Mouse (Mus musculus) forebrain, postnatal 0 days (tissue): ENCODE data around the gene Gm20425. TPM values are rescaled to one million over a fixed set of nuclear protein-coding genes. Genes with fewer than 3 reads are reported as not detected.

Experiments used
- ATAC-seq: fragments of 200-750 bp; cut with Nextera tagmentation; 2 replicates; pipeline ENCODE4 v1.8.0; 2017; ENCODE audit warnings: mild to moderate bottlenecking, moderate library complexity
- DNase-seq: peaks from one replicate; pipeline ENCODE4 v3.0.0-alpha.2; 2015
- H3K27ac ChIP-seq: fragments of 300-500 bp; sonication (generic); 2 replicates; pipeline ENCODE4 v1.5.1; 2014; ENCODE audit warnings: low read depth, mild to moderate bottlenecking, antibody characterized with exemption, low read length, moderate library complexity, mixed read lengths
- H3K27me3 ChIP-seq: fragments of 300-500 bp; sonication (generic); 2 replicates; pipeline ENCODE4 v1.6.1; 2014; ENCODE audit warnings: mild to moderate bottlenecking, low read length, mixed read lengths; ENCODE audit not compliant: insufficient read depth
- H3K36me3 ChIP-seq: fragments of 300-500 bp; sonication (generic); 2 replicates; pipeline ENCODE4 v1.6.1; 2014; ENCODE audit warnings: mild to moderate bottlenecking, moderate library complexity; ENCODE audit not compliant: insufficient read depth
- H3K4me1 ChIP-seq: fragments of 300-500 bp; sonication (generic); 2 replicates; pipeline ENCODE4 v1.6.1; 2014; ENCODE audit warnings: antibody characterized with exemption; ENCODE audit not compliant: insufficient read depth
- H3K4me2 ChIP-seq: fragments of 300-500 bp; sonication (generic); 2 replicates; pipeline ENCODE4 v1.6.1; 2014; ENCODE audit warnings: low read depth, mild to moderate bottlenecking, moderate library complexity
- H3K4me3 ChIP-seq: fragments of 300-500 bp; sonication (generic); 2 replicates; pipeline ENCODE4 v1.5.1; 2014; ENCODE audit warnings: low read depth, low read length, mixed read lengths
- H3K9ac ChIP-seq: fragments of 300-500 bp; sonication (generic); 2 replicates; pipeline ENCODE4 v1.6.1; 2014; ENCODE audit warnings: mild to moderate bottlenecking
- H3K9me3 ChIP-seq: fragments of 300-500 bp; sonication (generic); 2 replicates; pipeline ENCODE4 v1.6.1; 2016; ENCODE audit warnings: low read length
- CTCF ChIP-seq: sonication (generic); IDR thresholded peaks from 2 replicates; pipeline ENCODE4 v1.5.1; 2016; ENCODE audit warnings: antibody characterized with exemption, control low read depth, low read depth
- WGBS: fragments of 180-500 bp; shearing (Covaris S2); extraction: QIAGEN DNeasy Blood & Tissue Kit; methylation state at CpG from one replicate; pipeline ENCODE4 v1.1.7; 2014; 5-methylcytosine and 5-hydroxymethylcytosine counted together
- polyA plus RNA-seq: library from polyadenylated mRNA; unstranded; fragments of >200 nt; fragmentation: Nextera tagmentation; extraction: Ambion mirVana; gene quantifications from 2 replicates; pipeline ENCODE4 v1.2.1, GENCODE M21; 2015
- total RNA-seq: library from RNA; depleted of rRNA; stranded (reverse); fragments of >200 nt; gene quantifications from 2 replicates; pipeline ENCODE4 v1.2.3, GENCODE M21; 2014

Gene Gm20425
- total and polyA plus RNA-seq, 2 experiments from 2014 or later = 3.7 TPM; not detected in 1

GRCm38 (mm10) chr9:103201561-103202260, 28.4 kb downstream of the Gm20425 start, which contains the start of gene Srprb:
TSS of gene Srprb (minus strand) at chr9:103202137.
- H3K27ac ChIP-seq = peak within 1 kb of the TSS; percentile 31; the same call in 1 of the 2 replicates
- peak within 1 kb of the TSS; percentile 48 for H3K4me2 ChIP-seq
- WGBS = under 1% methylated on average over 45 of the region's 45 CpGs
- peak within 1 kb of the TSS; percentile 60 for H3K4me3 ChIP-seq
- H3K9me3 ChIP-seq = no peaks in the 10 kb centered on the region
- peak; percentile 94 for DNase-seq
- H3K9ac ChIP-seq = peak within 1 kb of the TSS; percentile 51
- no peak for TF ChIP-seq CTCF
- peaks cover 17% of the 10 kb centered on the region for H3K36me3 ChIP-seq
- H3K27me3 ChIP-seq = no peaks in the 10 kb centered on the region
- peaks cover 5% of the 10 kb centered on the region; the same call in 1 of the 2 replicates for H3K4me1 ChIP-seq
- ATAC-seq = peak; percentile 100

GRCm38 (mm10) chr9:103188416-103188815, 41.7 kb downstream of the Gm20425 start:
- H3K4me3 ChIP-seq = no peak overlapping the region

GRCm38 (mm10) chr9:103186747-103187146, 43.4 kb downstream of the Gm20425 start:
- ATAC-seq (no peak), DNase-seq (no peak)
- Histone ChIP-seq H3K4me2 (no peak overlapping the region), H3K27ac (no peak overlapping the region), H3K27me3 (no peaks in the 10 kb centered on the region), H3K9ac (no peak overlapping the region), H3K4me1 (no peaks in the 10 kb centered on the region), H3K9me3 (no peaks in the 10 kb centered on the region), H3K36me3 (peaks cover 49% of the 10 kb centered on the region), H3K4me3 (no peak overlapping the region)
- WGBS = 56% methylated on average over 9 of the region's 9 CpGs
- TF ChIP-seq CTCF = no peak

More at GRCm38 (mm10) chr9:103188416-103188815, 41.7 kb downstream of the Gm20425 start:
- H3K9ac ChIP-seq = no peak overlapping the region
- DNase-seq = no peak
- WGBS = 86% methylated on average over 4 of the region's 4 CpGs
- no peak for TF ChIP-seq CTCF
- H3K36me3 ChIP-seq = peaks cover 56% of the 10 kb centered on the region
- no peaks in the 10 kb centered on the region for H3K27me3 ChIP-seq
- H3K27ac ChIP-seq = no peak overlapping the region
- no peaks in the 10 kb centered on the region for H3K4me1 ChIP-seq
- no peaks in the 10 kb centered on the region for H3K9me3 ChIP-seq
- no peak for ATAC-seq
- H3K4me2 ChIP-seq = no peak overlapping the region

GRCm38 (mm10) chr9:103185946-103186345, 44.2 kb downstream of the Gm20425 start:
- 83% methylated on average over 8 of the region's 8 CpGs for WGBS
- H3K9ac ChIP-seq = no peak overlapping the region
- no peak for TF ChIP-seq CTCF
- H3K9me3 ChIP-seq = no peaks in the 10 kb centered on the region
- no peak overlapping the region for H3K4me3 ChIP-seq
- 0 out of 2 replicates have a peak, but pooled peaks cover under 1% of the 10 kb centered on the region for H3K4me1 ChIP-seq
- peaks cover 42% of the 10 kb centered on the region for H3K36me3 ChIP-seq
- ATAC-seq (no peak), DNase-seq (no peak)
- H3K4me2 ChIP-seq = no peak overlapping the region
- H3K27ac ChIP-seq = no peak overlapping the region
- H3K27me3 ChIP-seq = no peaks in the 10 kb centered on the region

- H3K4me1 ChIP-seq = peaks cover 9% of the 10 kb centered on the region
These were observed 45.3 kb downstream of the Gm20425 start for GRCm38 (mm10) chr9:103184855-103185254.

GRCm38 (mm10) chr9:103181886-103182285, 48.2 kb downstream of the Gm20425 start:
- H3K36me3 ChIP-seq = peaks cover 21% of the 10 kb centered on the region
- WGBS = 79% methylated on average over 8 of the region's 8 CpGs

More at GRCm38 (mm10) chr9:103184855-103185254, 45.3 kb downstream of the Gm20425 start:
- H3K27ac ChIP-seq = no peak overlapping the region
- peaks cover 31% of the 10 kb centered on the region for H3K36me3 ChIP-seq
- no peak overlapping the region for H3K4me3 ChIP-seq
- no peaks in the 10 kb centered on the region for H3K9me3 ChIP-seq
- 70% methylated on average over 4 of the region's 4 CpGs for whole genome bisulfite sequencing
- H3K27me3 ChIP-seq = no peaks in the 10 kb centered on the region
- H3K4me2 ChIP-seq = no peak overlapping the region
- no peak overlapping the region for H3K9ac ChIP-seq
- ATAC-seq (no peak), DNase-seq (no peak)
- TF ChIP-seq CTCF = no peak

More at GRCm38 (mm10) chr9:103181886-103182285, 48.2 kb downstream of the Gm20425 start:
- no peak overlapping the region for H3K9ac ChIP-seq
- no peaks in the 10 kb centered on the region for H3K9me3 ChIP-seq
- H3K4me1 ChIP-seq = peaks cover 9% of the 10 kb centered on the region
- no peak; the same call in 1 of the 2 replicates for ATAC-seq
- H3K4me3 ChIP-seq = no peak overlapping the region
- TF ChIP-seq CTCF = no peak
- no peak for DNase-seq
- H3K4me2 ChIP-seq = no peak overlapping the region
- no peaks in the 10 kb centered on the region for H3K27me3 ChIP-seq
- H3K27ac ChIP-seq = no peak overlapping the region
